Mouse (Mus musculus) heart, embryonic 11.5 days (tissue): ENCODE data around the gene Epn3. TPM values are rescaled to one million over a fixed set of nuclear protein-coding genes. Genes with fewer than 3 reads are reported as not detected.

Experiments used
- ATAC-seq: fragments of 200-750 bp; cut with Nextera tagmentation; replicated peaks from 2 replicates; pipeline ENCODE4 v1.8.0; 2017; ENCODE audit warnings: moderate library complexity; ENCODE audit not compliant: insufficient number of reproducible peaks, low FRiP score, low TSS enrichment
- H3K27ac ChIP-seq: fragments of 300-500 bp; sonication (generic); 2 replicates; pipeline ENCODE4 v1.5.1; 2014; ENCODE audit warnings: mild to moderate bottlenecking, low read depth, low read length
- H3K27me3 ChIP-seq: fragments of 300-500 bp; sonication (generic); 2 replicates; pipeline ENCODE4 v1.6.1; 2014; ENCODE audit warnings: mild to moderate bottlenecking, low read length, mixed read lengths; ENCODE audit not compliant: control insufficient read depth, insufficient read depth
- H3K36me3 ChIP-seq: fragments of 300-500 bp; sonication (generic); 2 replicates; pipeline ENCODE4 v1.6.1; 2014; ENCODE audit warnings: mild to moderate bottlenecking, low read length, moderate library complexity, mixed read lengths; ENCODE audit not compliant: control insufficient read depth, insufficient read depth
- H3K4me1 ChIP-seq: fragments of 300-500 bp; sonication (generic); 2 replicates; pipeline ENCODE4 v1.6.1; 2014; ENCODE audit warnings: low read length; ENCODE audit not compliant: control insufficient read depth, insufficient read depth
- H3K4me2 ChIP-seq: fragments of 300-500 bp; sonication (generic); 2 replicates; pipeline ENCODE4 v1.6.1; 2014; ENCODE audit warnings: mild to moderate bottlenecking, moderate library complexity
- H3K4me3 ChIP-seq: fragments of 300-500 bp; sonication (generic); 2 replicates; pipeline ENCODE4 v1.5.1; 2014; ENCODE audit warnings: low read depth, low read length
- H3K9ac ChIP-seq: fragments of 300-500 bp; sonication (generic); 2 replicates; pipeline ENCODE4 v1.6.1; 2014; ENCODE audit warnings: mild to moderate bottlenecking, low read depth, low read length, moderate library complexity
- H3K9me3 ChIP-seq: fragments of 300-500 bp; sonication (generic); replicated peaks from 2 replicates; pipeline ENCODE4 v1.6.1; 2016; ENCODE audit warnings: low read length; ENCODE audit not compliant: control insufficient read depth
- WGBS: fragments of 180-500 bp; shearing (Covaris S2); extraction: QIAGEN DNeasy Blood & Tissue Kit; methylation state at CpG from one replicate; pipeline ENCODE4 v1.1.7; 2014; ENCODE audit not compliant: insufficient replicate concordance; 5-methylcytosine and 5-hydroxymethylcytosine counted together
- polyA plus RNA-seq: library from polyadenylated mRNA; unstranded; fragments of >200 nt; fragmentation: Nextera tagmentation; extraction: Ambion mirVana; gene quantifications from 2 replicates; pipeline ENCODE4 v1.2.1, GENCODE M21; 2014

The Epn3 gene
- polyA plus RNA-seq, 1 experiment from 2014 or later = 8.2 TPM

- no peak overlapping the region for H3K27ac ChIP-seq
- no peak overlapping the region for H3K9ac ChIP-seq
- H3K36me3 ChIP-seq = no peaks in the 10 kb centered on the region
- H3K4me2 ChIP-seq = no peak overlapping the region
- peaks cover 2% of the 10 kb centered on the region; the same call in 1 of the 2 replicates for H3K4me1 ChIP-seq
- H3K4me3 ChIP-seq = no peak overlapping the region
- no peak for ATAC-seq
- H3K9me3 ChIP-seq = no peaks in the 10 kb centered on the region
- no peaks in the 10 kb centered on the region for H3K27me3 ChIP-seq
- 84% methylated on average over 4 of the region's 4 CpGs for WGBS
Measured at GRCm38 (mm10) chr11:94542400-94542799, 42.6 kb upstream of the Epn3 start.

- no peak overlapping the region for H3K9ac ChIP-seq
- no peaks in the 10 kb centered on the region for H3K27me3 ChIP-seq
- 79% methylated on average over 7 of the region's 7 CpGs for WGBS
- ATAC-seq = no peak
- H3K4me2 ChIP-seq = no peak overlapping the region
- H3K4me1 ChIP-seq = 0 out of 2 replicates have a peak, but pooled peaks cover under 1% of the 10 kb centered on the region
- H3K9me3 ChIP-seq = no peaks in the 10 kb centered on the region
- H3K36me3 ChIP-seq = no peaks in the 10 kb centered on the region
- no peak overlapping the region for H3K4me3 ChIP-seq
- no peak overlapping the region for H3K27ac ChIP-seq
Measured at GRCm38 (mm10) chr11:94539761-94540160, 40.0 kb upstream of the Epn3 start.

GRCm38 (mm10) chr11:94538733-94539292, 39.0 kb upstream of the Epn3 start:
- H3K9me3 ChIP-seq = no peaks in the 10 kb centered on the region
- no peak overlapping the region for H3K9ac ChIP-seq
- no peak overlapping the region for H3K27ac ChIP-seq
- H3K27me3 ChIP-seq = no peaks in the 10 kb centered on the region
- H3K4me2 ChIP-seq = no peak overlapping the region
- no peaks in the 10 kb centered on the region for H3K36me3 ChIP-seq
- H3K4me1 ChIP-seq = no peaks in the 10 kb centered on the region
- WGBS = 47% methylated on average over 8 of the region's 8 CpGs
- ATAC-seq = no peak
- no peak overlapping the region for H3K4me3 ChIP-seq

DNA sequence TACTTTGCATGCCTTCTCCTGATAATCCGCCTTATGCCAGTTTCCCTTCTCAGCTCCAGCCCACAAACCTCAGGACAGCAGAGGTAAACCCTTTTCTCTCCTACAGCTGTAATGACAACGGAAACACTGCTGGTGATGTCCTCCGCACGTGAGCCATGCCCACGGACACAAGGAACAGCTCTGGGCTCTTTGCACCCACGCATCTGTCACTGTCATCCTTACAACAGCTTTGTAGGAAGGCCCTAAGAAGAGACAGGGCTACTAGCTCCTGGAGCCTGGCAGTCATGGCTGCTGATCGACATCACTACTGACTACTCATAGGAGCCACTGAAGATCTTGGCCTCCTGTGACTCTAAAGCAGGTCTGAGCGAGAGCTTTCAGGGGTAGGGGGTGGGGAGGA, 33.4 kb upstream of the Epn3 start:
- Histone ChIP-seq H3K4me2 (no peak overlapping the region), H3K27me3 (no peaks in the 10 kb centered on the region), H3K9me3 (no peaks in the 10 kb centered on the region), H3K4me1 (no peaks in the 10 kb centered on the region), H3K27ac (no peak overlapping the region), H3K36me3 (no peaks in the 10 kb centered on the region), H3K9ac (no peak overlapping the region), H3K4me3 (no peak overlapping the region)
- 72% methylated on average over 8 of the region's 8 CpGs for WGBS
- ATAC-seq = no peak

- Histone ChIP-seq H3K36me3 (no peaks in the 10 kb centered on the region), H3K27me3 (no peaks in the 10 kb centered on the region), H3K4me3 (no peak overlapping the region), H3K4me1 (peaks cover 4% of the 10 kb centered on the region; the same call in 1 of the 2 replicates), H3K9me3 (no peaks in the 10 kb centered on the region), H3K4me2 (no peak overlapping the region), H3K9ac (no peak overlapping the region), H3K27ac (no peak overlapping the region)
- 50% methylated on average over 3 of the region's 3 CpGs for WGBS
- no peak for ATAC-seq
Measured at GRCm38 (mm10) chr11:94528879-94529278, 29.1 kb upstream of the Epn3 start.

DNA sequence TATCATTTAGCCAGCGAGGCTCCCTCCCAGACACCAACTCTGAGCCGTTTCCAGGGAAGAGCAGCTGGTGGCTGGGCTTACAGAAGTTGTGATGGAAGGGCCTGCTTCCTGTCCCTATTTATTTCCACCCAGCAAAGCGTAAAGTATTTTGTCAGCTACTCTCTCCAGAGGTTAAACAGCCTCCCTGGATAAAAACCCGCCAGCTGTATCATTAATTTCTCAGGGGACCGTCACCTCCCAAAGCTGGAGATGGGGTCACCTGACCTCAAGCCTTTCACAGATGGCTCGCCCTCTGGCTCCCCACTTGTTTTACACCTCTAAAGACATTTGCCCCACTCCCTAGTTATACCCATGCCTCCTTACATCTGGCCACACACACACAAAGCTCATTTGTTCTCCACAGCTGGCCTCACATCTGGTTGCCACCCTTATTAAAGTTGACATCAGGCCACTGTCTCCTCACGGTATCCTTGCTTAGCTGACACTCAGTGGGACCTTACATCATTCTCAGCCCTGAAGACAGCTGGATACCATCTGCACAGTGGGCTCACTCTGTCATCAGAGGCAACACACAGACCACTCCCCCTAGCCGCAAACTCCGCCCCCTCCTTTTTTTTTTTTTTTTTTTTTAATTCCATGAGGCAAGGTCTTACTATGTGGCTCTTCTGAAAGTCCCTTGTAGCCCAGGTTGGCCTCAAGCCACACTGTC, 26.6 kb upstream of the Epn3 start:
- Histone ChIP-seq H3K9me3 (no peaks in the 10 kb centered on the region), H3K4me3 (no peak overlapping the region), H3K27me3 (no peaks in the 10 kb centered on the region), H3K4me2 (no peak overlapping the region), H3K27ac (no peak overlapping the region), H3K36me3 (no peaks in the 10 kb centered on the region), H3K4me1 (peaks cover 18% of the 10 kb centered on the region), H3K9ac (no peak overlapping the region)
- ATAC-seq = no peak
- WGBS = 59% methylated on average over 9 of the region's 9 CpGs

DNA sequence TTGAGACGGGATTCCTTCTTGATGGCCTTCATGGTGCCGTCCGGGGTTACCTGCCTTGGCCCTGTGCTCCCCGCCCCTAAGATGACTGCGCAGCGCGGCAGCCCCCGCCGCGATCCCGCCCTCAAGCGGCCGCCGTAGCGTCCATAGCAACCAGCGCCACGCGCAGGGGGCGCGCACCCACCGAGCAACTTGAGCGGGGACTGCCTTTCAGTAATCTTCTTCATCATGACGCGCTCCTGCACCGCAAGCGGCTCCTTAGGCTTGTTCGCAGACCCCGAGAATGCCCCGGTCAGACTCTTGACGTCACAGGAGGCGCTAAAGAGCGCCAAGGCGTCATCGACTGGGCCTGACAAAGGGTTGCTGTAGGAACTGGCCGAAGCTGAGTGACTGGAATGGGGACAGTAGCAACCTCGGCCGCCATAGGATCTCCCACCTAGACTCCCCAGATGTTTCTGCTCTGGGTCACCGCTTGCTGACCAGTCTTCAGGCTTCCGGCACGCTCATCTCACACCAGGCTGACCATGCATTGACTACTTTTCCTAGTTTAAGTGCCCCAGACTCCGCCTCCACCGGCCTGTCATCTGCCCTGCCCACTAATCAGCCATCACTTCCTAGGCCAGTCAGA, 21.6 kb upstream of the Epn3 start, which contains the start of gene Mycbpap:
Gene Mycbpap (minus strand): TSS at position 524 of the 625 bp plus-strand sequence.
- Histone ChIP-seq H3K27me3 (no peaks in the 10 kb centered on the region), H3K4me2 (peak within 1 kb of the TSS; percentile 91), H3K36me3 (no peaks in the 10 kb centered on the region), H3K9me3 (no peaks in the 10 kb centered on the region), H3K9ac (peak within 1 kb of the TSS; percentile 74), H3K27ac (peak within 1 kb of the TSS; percentile 65), H3K4me1 (peaks cover 21% of the 10 kb centered on the region), H3K4me3 (peak within 1 kb of the TSS; percentile 68)
- under 1% methylated on average over 42 of the region's 42 CpGs for WGBS
- 0 out of 2 replicates have a peak, but pooled peaks have one; percentile 55 for ATAC-seq

DNA sequence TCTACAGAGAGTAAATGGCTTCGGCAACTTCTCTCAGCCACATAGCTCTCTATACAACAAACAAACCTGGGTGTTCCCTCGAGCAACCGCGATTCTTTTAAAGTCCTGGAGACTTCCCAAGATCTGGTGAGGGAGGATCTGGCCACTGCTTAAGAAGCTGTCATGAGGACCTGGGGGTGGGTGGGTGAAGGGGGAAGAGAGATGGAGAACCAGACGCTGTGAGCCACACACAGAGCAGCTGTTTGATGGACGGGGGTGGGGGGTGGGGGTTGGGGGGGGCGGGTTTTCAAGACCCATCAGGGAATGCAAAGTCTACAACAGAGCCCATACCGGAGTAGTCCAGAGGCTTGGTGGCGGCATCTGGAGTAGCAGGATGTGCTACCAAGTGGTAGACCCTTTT, 13.7 kb upstream of the Epn3 start:
- Histone ChIP-seq H3K27ac (no peak overlapping the region), H3K4me1 (no peaks in the 10 kb centered on the region), H3K36me3 (no peaks in the 10 kb centered on the region), H3K9me3 (no peaks in the 10 kb centered on the region), H3K9ac (no peak overlapping the region), H3K4me3 (no peak overlapping the region), H3K27me3 (no peaks in the 10 kb centered on the region), H3K4me2 (no peak overlapping the region)
- WGBS = 52% methylated on average over 8 of the region's 9 CpGs
- ATAC-seq = no peak
